Mouse (Mus musculus) lung, adult 2 months (tissue): ENCODE measurements around the gene Eef1b2.

Source experiments
- CTCF ChIP-seq: fragments of 200-500 bp; IDR thresholded peaks from 2 replicates; pipeline ENCODE4 v1.5.1; 2011; ENCODE audit warnings: mild to moderate bottlenecking, low read length, control low read depth; ENCODE audit not compliant: insufficient read depth
- POLR2A ChIP-seq: fragments of 200-500 bp; IDR thresholded peaks from 2 replicates; pipeline ENCODE4 v1.6.1; 2011; ENCODE audit warnings: low read depth, mild to moderate bottlenecking, control low read depth, low read length, borderline replicate concordance; ENCODE audit errors: extremely low read depth

GRCm38 (mm10) chr1:63192306-63193065 is 15.9 kb downstream of the Eef1b2 start:
- TF ChIP-seq CTCF (no peak), POLR2A (no peak)
